Mouse (Mus musculus) macrophage (primary cell): ENCODE data around the gene Alyref. TPM values are rescaled to one million over a fixed set of nuclear protein-coding genes. Genes with fewer than 3 reads are reported as not detected.

Experiments
- H3K27ac ChIP-seq: fragments of 350-480 bp; formaldehyde crosslinking; 2 replicates; pipeline ENCODE4 v1.9.0; 2021
- H3K36me3 ChIP-seq: fragments of 350-480 bp; formaldehyde crosslinking; 2 replicates; pipeline ENCODE4 v1.9.0; 2021; ENCODE audit errors: inconsistent target
- H3K4me3 ChIP-seq: fragments of 350-480 bp; formaldehyde crosslinking; 2 replicates; pipeline ENCODE4 v1.9.0; 2021; ENCODE audit errors: inconsistent target
- H3K79me2 ChIP-seq: fragments of 350-480 bp; formaldehyde crosslinking; 2 replicates; pipeline ENCODE4 v1.9.0; 2021; ENCODE audit errors: inconsistent target
- WGBS: methylation state at CpG from one replicate; pipeline ENCODE4 v1.1.7; 2026; ENCODE audit warnings: inconsistent platforms; ENCODE audit not compliant: missing documents; 5-methylcytosine and 5-hydroxymethylcytosine counted together
- polyA plus RNA-seq: library from polyadenylated mRNA; stranded (reverse); fragments of 250-400 nt; gene quantifications from 3 replicates; pipeline ENCODE4 v1.2.4, GENCODE M21; 2018; ENCODE audit warnings: inconsistent platforms

Alyref gene
- polyA plus RNA-seq, 1 experiment from 2014 or later = 41.5 TPM

DNA sequence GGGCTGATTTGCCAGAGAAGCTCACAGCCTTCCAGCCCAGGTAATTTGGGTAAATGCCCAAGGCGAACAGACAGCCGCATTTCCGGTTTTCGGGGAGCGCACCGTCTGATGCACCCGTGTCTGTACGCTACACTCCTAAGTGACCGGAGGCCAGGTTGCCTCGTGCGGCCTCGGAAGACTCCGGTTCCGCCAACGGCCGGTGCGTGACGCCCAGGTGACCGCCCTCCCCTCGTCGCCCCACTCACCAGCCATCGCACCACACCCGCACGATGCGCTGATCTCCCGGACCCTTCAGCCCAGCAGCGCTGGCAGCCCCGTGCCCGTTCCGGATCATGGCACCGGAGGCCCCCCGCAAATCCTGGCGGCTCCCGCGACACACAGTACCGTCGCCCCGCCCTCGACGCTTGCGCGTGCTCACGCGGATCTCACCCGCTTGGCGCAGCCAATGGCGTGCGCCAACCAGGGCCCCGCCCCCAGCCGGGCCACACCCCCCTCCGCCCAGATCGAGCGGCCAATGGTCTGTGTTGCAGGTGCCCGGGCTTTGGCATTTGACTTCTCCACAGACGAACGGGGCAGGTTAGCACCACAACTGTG lies 19.5 kb upstream of the Alyref start, which contains the start of gene Pcyt2:
Gene Pcyt2 (minus strand): TSS at position 418 of the 594 bp plus-strand sequence.
- under 1% methylated on average over 55 of the region's 56 CpGs for WGBS
- Histone ChIP-seq H3K27ac (peak within 1 kb of the TSS; percentile 84), H3K79me2 (peaks cover 64% of the 10 kb centered on the region), H3K36me3 (peaks cover 58% of the 10 kb centered on the region), H3K4me3 (peak within 1 kb of the TSS; percentile 94)

DNA sequence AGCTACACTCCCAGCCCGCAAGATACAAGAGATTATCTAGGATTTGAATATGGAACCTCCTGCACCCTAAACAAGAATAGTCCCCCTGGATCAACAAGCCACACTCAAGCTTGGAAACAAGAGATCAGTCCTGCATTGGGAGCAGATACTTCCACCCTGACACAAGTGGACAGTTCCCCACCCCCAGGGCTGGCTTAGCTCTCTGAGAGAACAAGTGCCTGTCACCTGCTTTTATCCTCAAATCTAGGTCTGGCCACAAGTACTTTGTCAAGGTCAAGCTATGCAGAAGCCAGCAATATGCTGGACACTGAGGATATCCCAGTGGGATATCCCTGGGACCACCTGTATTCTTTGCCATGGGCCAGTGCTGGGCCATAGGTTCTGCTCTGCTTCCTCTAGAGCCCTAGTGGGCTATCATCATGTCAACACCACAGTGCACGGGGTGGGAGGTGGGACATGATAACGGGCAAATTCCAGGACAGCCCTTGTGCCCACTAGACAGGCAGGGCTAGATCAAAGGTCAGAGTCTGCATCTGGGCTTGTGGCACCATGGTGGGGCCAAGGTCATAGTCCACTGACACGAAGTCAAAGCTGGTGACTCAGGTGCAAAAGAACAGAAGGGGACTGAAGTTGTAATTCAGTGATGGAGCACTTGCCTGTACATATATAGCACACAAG lies 18.6 kb upstream of the Alyref start:
- 49% methylated on average over 4 of the region's 4 CpGs for WGBS
- Histone ChIP-seq H3K27ac (peak overlapping the region; percentile 84), H3K36me3 (peaks cover 55% of the 10 kb centered on the region), H3K4me3 (peak overlapping the region; percentile 94), H3K79me2 (peaks cover 55% of the 10 kb centered on the region)

DNA sequence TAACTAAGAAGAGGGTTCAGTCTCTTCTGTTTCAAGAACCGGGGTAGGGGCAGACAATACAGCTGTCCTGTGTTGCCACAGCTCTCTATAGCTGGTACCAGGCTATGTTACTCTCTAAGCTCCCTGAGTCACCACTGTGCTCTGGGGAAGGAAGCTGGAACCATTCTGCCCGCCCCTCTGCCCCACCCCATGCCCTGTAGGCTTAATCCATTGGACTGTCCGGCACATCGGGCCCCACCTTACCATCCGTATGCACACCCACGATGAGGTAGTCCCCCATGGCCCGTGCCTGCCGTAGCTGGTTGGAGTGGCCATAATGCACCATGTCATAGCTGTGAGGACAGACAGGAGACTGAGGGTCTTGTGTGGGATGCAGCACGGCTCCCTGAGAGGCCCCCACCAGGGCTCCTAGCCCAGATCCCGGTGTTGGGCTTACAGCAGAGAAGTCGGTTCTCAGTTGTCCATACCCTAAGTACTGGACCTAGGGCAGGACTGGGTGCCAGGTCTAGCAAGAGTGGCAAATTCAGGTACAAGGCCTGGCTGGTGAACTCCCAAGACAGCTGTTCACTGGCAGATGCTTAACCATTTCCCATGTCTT lies 17.5 kb upstream of the Alyref start:
- Histone ChIP-seq H3K27ac (no peak overlapping the region), H3K4me3 (peak overlapping the region; percentile 94; the same call in 1 of the 2 replicates), H3K79me2 (peaks cover 46% of the 10 kb centered on the region), H3K36me3 (peaks cover 55% of the 10 kb centered on the region)
- 87% methylated on average over 11 of the region's 11 CpGs for WGBS

DNA sequence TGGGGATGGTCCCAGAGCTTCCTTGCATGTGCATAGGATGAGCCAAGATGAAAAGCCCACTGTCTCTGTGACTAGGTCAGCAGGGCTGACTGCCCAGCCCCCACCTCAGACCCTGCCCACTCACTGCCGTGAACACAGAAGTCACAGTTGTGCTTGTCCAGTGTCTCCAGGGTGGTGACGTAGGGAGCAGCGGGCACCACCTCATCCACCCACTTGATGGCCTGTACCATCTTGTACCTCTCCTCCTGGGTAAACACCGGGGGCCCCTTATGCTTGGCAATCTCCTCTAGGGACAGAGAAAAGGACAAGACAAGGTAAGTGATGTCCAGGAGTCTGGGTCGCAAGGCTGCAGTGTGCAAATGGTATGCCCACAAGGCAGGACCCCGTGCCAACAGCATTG lies 17.0 kb upstream of the Alyref start:
- WGBS = 96% methylated on average over 6 of the region's 6 CpGs
- H3K4me3 ChIP-seq = no peak overlapping the region
- H3K36me3 ChIP-seq = peaks cover 55% of the 10 kb centered on the region

DNA sequence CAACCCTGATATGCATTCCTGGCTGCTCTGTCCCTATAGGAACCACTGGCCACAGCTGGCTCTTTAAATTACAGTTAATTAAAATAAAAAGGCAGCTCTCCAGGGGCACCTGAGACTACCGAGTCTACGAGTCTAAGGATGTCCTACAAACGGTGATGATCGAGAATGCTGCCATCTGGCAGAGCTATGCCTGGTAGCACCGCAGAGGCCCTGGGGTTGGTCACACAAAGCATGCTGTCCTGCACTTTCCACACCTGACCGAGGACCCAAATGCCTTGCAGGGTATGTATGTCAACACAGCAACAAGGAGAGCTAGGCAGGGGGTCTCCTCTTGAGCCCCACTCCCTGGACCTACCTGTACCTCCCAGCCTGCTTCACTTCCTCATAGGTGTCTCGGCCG lies 15.8 kb upstream of the Alyref start:
- Histone ChIP-seq H3K4me3 (no peak overlapping the region), H3K79me2 (peaks cover 43% of the 10 kb centered on the region), H3K27ac (no peak overlapping the region), H3K36me3 (peaks cover 49% of the 10 kb centered on the region; the same call in 1 of the 2 replicates)
- WGBS = 82% methylated on average over 8 of the region's 8 CpGs

More for the DNA sequence above, 17.0 kb upstream of the Alyref start:
- H3K27ac ChIP-seq = no peak overlapping the region
- peaks cover 43% of the 10 kb centered on the region for H3K79me2 ChIP-seq

DNA sequence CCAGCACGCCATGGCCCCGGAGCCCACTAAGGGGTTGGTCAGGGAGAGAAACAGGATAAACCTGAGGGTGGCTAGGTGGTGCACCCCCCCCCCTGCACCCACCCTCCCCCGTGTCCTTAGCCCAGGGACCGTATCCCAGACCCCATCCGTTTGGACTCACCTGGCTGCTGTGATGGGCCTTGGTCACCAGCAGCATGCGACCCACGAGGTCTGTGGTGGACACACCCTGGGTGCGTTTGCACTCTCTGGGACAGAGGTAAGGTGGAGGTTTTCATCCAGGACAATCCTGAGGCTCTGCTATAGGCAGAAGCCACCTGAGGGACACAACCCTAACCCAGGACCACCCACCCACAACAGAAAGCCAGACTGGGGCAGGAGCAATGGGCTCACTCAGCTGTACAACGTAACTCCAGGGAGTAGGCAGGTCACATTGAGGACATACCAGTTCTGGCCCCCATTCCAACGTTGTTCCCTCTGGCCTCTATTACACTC lies 15.4 kb upstream of the Alyref start:
- Histone ChIP-seq H3K4me3 (no peak overlapping the region), H3K27ac (no peak overlapping the region), H3K36me3 (peaks cover 45% of the 10 kb centered on the region; the same call in 1 of the 2 replicates), H3K79me2 (peaks cover 43% of the 10 kb centered on the region)
- 98% methylated on average over 9 of the region's 10 CpGs for WGBS

DNA sequence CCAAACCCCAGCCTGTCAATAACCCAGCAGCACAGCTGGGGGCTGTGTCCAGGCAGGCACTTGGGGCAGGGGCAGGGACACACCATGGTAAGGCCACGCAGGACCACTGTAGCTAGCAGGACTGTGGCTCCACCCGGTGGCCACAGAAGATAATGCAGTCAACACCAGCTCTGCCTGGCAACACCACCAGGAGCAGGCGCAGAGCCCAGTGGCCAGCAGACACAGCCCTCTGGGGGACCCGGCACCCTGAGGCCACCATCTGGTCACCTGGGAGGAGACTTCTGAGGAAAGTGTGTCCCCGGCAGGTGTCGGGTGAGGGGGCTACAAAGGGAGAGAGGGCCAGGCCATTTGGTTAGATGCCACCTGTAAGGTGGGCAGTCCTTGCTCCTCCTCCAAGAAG lies 14.6 kb upstream of the Alyref start:
- H3K79me2 ChIP-seq = peaks cover 43% of the 10 kb centered on the region
- no peak overlapping the region for H3K4me3 ChIP-seq
- WGBS = 64% methylated on average over 6 of the region's 6 CpGs
- H3K36me3 ChIP-seq = peaks cover 40% of the 10 kb centered on the region; the same call in 1 of the 2 replicates
- H3K27ac ChIP-seq = no peak overlapping the region

DNA sequence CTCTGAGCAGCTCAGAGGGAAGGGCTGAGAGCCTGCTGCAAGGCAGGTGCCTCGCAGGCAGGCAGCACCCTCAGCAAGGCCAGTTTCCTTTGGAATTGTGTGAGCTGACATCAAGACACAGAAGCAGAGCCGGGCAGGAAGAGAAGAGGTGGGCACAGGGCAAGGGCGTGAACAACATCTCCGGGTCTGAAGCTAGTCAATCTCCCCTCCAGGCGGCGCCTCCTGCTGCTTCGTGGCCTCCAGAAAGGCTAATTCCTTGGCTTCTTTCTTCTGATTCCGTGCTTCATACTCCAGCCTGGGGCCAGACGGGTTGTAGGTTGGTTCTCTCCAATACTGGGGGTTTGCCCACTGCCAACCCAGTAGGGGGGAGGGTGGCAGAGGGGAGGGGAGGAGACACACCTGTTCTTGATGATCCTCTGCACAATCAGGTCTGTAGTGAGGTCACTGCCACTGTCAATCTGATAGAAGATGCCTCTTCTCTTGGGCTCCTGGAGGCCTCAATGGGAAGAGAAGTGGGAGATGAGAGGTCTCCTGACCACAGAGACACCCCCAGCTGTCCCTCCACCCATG lies 12.4 kb upstream of the Alyref start:
- 91% methylated on average over 7 of the region's 9 CpGs for WGBS
- Histone ChIP-seq H3K27ac (no peak overlapping the region), H3K79me2 (peaks cover 23% of the 10 kb centered on the region), H3K4me3 (no peak overlapping the region), H3K36me3 (peaks cover 40% of the 10 kb centered on the region; the same call in 1 of the 2 replicates)

DNA sequence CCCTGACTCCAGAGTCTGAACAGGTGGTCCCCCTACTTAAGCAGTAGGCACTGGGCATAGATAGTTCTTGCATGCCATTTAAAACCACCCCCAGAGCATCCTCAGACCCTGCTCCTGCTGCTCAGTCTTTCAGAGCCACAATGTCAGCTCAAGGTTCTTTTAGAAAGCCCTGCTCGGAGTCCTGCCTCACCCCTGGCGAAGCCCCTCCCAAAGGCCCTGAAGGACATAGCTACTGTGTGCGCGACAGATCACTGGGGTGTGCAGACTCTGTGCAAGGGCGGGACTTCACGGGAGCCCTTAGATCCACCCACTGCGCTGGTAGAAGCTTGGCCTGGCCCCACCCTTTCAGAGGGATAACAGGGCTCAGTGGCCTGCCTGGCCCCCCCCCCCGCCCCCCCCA lies 11.1 kb upstream of the Alyref start:
- no peak overlapping the region for H3K4me3 ChIP-seq
- WGBS = 90% methylated on average over 7 of the region's 8 CpGs
- H3K36me3 ChIP-seq = peaks cover 52% of the 10 kb centered on the region; the same call in 1 of the 2 replicates
- peaks cover 10% of the 10 kb centered on the region; the same call in 1 of the 2 replicates for H3K79me2 ChIP-seq
- H3K27ac ChIP-seq = no peak overlapping the region

DNA sequence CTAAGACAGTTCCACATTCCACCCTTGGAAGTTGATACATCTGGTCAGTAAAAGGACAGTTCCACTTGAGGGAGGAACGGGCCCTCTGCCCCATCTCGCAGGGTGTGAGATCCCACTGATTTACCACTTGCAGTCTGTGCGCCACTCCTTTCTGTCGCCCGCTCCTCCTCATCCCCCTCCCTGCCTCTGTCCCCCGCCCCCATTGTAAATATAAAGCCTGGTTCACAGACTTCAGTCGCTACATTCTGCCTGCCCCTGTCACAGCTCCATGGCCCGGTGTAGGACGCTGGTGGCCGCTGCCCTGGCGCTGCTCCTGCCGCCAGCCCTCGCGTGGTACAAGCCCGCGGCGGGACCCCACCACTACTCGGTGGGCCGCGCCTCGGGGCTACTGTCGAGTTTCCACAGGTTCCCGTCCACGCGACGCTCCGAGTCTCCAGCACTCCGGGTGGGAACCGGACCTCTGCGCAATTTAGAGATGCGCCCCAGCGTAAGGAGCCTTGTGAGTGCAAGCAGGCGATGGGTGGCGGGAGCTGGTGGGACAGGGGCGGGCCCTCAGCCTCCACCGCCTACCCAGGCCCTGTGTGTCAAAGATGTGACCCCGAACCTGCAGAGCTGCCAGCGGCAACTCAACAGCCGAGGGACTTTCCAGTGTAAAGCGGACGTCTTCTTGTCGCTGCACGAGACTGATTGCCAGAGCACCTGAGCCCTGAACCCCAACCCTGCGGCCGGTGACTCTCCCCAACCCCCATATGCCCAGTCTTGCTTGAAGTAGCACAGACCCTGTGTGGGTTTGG lies 10.3 kb upstream of the Alyref start, which contains the start of gene Npb:
Gene Npb (plus strand): TSS at position 237 of the 794 bp plus-strand sequence.
- Histone ChIP-seq H3K4me3 (no peak within 1 kb of the TSS), H3K79me2 (peaks cover 2% of the 10 kb centered on the region; the same call in 1 of the 2 replicates), H3K27ac (no peak within 1 kb of the TSS), H3K36me3 (peaks cover 53% of the 10 kb centered on the region; the same call in 1 of the 2 replicates)
- WGBS = 29% methylated on average over 45 of the region's 45 CpGs

DNA sequence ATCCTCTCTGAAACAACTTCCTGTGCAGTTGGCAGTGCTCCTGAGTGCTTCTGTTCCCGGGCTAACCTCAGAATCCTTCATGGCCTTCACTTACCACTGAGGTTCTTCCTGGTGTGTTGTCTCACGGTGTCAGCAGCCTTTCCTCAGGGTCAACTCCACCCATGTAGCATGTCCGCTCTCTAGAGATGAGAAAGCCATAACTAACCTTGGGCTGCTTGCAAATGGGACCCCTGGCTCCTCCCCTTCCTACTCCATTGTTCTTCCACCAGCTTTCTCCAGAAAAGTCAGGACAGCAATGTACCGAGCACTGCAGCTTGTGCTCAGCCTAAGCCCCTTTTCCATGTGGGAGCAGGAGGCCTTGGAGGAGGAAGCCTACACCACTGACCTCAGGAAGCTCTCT lies 8.6 kb upstream of the Alyref start:
- H3K27ac ChIP-seq = no peak overlapping the region
- 93% methylated on average over 4 of the region's 4 CpGs for WGBS

DNA sequence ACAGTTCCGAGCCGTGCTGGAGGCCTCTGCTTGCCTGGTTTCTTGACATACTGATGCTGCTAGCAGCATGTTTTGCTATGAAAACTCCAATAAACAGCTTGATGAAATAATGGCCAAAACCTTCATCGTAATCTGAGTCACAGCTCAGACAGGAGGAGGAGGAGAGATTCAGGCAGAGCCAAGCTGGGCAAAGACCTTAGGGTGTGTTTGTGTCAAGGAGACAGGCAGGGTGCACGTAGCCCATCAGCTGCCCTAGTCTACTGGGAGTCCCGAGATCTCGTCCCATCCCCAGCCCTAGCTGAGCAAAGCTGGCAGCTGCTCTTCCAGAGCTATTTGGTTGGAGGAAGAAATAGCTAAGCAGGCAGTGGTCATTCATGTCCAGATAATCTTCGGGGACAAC lies 7.5 kb upstream of the Alyref start:
- no peaks in the 10 kb centered on the region for H3K79me2 ChIP-seq
- peaks cover 53% of the 10 kb centered on the region; the same call in 1 of the 2 replicates for H3K36me3 ChIP-seq
- H3K27ac ChIP-seq = no peak overlapping the region
- no peak overlapping the region for H3K4me3 ChIP-seq
- WGBS = 89% methylated on average over 7 of the region's 7 CpGs

More for the DNA sequence above, 8.6 kb upstream of the Alyref start:
- Histone ChIP-seq H3K36me3 (peaks cover 57% of the 10 kb centered on the region; the same call in 1 of the 2 replicates), H3K4me3 (no peak overlapping the region), H3K79me2 (no peaks in the 10 kb centered on the region)

DNA sequence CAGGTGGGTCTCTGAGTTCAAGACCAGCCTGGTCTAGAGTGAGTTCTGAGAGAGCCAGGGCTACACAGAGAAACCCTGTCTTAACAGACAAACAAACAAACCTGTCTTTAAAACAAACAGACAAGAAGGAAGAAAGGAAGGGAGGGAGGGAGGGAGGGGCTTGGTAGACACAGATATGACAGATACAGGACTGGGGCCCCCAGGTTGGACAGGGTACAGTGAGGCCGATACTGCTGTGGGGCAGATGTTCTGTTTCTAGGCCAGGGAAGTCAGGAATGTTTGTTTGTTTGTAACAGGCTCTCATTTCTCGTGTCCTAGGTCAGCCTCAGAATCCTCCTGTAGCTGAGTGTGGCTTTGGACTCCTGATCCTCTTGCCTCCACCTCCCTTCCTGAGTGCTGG lies 5.4 kb upstream of the Alyref start:
- Histone ChIP-seq H3K27ac (no peak overlapping the region), H3K79me2 (peaks cover 15% of the 10 kb centered on the region), H3K4me3 (no peak overlapping the region), H3K36me3 (peaks cover 45% of the 10 kb centered on the region; the same call in 1 of the 2 replicates)
- WGBS = 95% methylated on average over 2 of the region's 2 CpGs

DNA sequence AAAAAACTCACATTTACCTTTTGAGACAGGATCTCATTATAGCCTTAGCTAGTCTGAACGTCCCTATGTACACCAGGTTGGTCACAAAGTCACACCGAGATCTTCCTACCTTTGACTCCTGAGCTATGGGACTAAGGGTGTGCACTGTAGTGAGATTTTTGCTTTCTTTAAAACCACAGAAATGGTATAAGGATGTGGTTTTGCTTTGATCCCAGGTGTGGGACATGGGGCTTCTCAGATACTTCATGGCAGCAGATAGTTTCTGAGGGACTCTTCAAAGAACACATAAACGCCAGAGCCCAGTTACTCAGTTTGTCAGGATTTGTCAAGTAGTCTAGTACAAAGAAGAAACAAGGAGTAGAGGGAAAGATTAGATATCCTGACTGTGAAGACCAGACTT lies 2.6 kb upstream of the Alyref start:
- peaks cover 35% of the 10 kb centered on the region for H3K79me2 ChIP-seq
- no peak overlapping the region for H3K27ac ChIP-seq
- peaks cover 52% of the 10 kb centered on the region; the same call in 1 of the 2 replicates for H3K36me3 ChIP-seq
- H3K4me3 ChIP-seq = no peak overlapping the region
- WGBS = 81% methylated on average over 3 of the region's 3 CpGs
